In genomic region chr13:101572809-101573590, GRCm38 (mm10) we compare ENCODE assay signal across 19 mouse cellular contexts.
DNase-seq lines count a peak whose midpoint lies in the region; ATAC-seq and TF ChIP-seq lines count a peak whose summit lies in the region.
"Had no signal": no experiment of that assay in that cellular context is flagged by ENCODE, and none has a peak within 500 bp of the region (broad histone marks: within the 10 kb centered on the region; RNA-seq: fewer than 3 reads in every experiment).

No protein-coding gene starts in this region.

- no peaks in the 10 kb centered on the region for H3K9me3 ChIP-seq in heart, embryonic 12.5 days (replicated peaks)
- no peaks in the 10 kb centered on the region for H3K9me3 ChIP-seq in liver, embryonic 11.5 days (ENCODE audit: control insufficient read depth, low read length)
- H3K9me3 ChIP-seq: embryonic facial prominence, embryonic 13.5 days; forebrain, embryonic 15.5 days; hindbrain, embryonic 13.5 days; lung, embryonic 15.5 days; midbrain, embryonic 10.5 days had no signal

- no peaks in the 10 kb centered on the region for H3K36me3 ChIP-seq in heart, embryonic 12.5 days
- no peaks in the 10 kb centered on the region for H3K36me3 ChIP-seq in liver, embryonic 11.5 days (ENCODE audit: control insufficient read depth, insufficient read depth, low read length)
- H3K36me3 ChIP-seq: embryonic facial prominence, embryonic 13.5 days; forebrain, embryonic 15.5 days; hindbrain, embryonic 13.5 days; lung, embryonic 15.5 days; midbrain, embryonic 10.5 days had no signal

- WGBS in heart, embryonic 12.5 days = 29% methylated on average over 6 of the region's 6 CpGs
- WGBS in liver, embryonic 11.5 days = 29% methylated on average over 6 of the region's 6 CpGs

- H3K27ac ChIP-seq in heart, embryonic 12.5 days (ENCODE audit: poor library complexity, severe bottlenecking) = no peak overlapping the region
- peak overlapping the region; percentile 74 for H3K27ac ChIP-seq in liver, embryonic 11.5 days (ENCODE audit: low read depth, low read length)
- no peak overlapping the region for H3K27ac ChIP-seq in layer of hippocampus, adult 2 months
- H3K27ac ChIP-seq: embryonic facial prominence, embryonic 13.5 days; forebrain, embryonic 15.5 days; hindbrain, embryonic 13.5 days; lung, embryonic 15.5 days; midbrain, embryonic 10.5 days had no signal

- peak; percentile 94 for ATAC-seq in heart, embryonic 12.5 days (ENCODE audit: insufficient number of reproducible peaks, low FRiP score)
- peak; percentile 100 for ATAC-seq in liver, embryonic 11.5 days (replicated peaks; ENCODE audit: low FRiP score)
- ATAC-seq: activated CD4-positive, CD25-positive, alpha-beta regulatory T cell, adult 4 months; forebrain, embryonic 15.5 days had no signal

- H3K27me3 ChIP-seq in heart, embryonic 12.5 days (replicated peaks) = no peaks in the 10 kb centered on the region
- no peaks in the 10 kb centered on the region for H3K27me3 ChIP-seq in liver, embryonic 11.5 days (replicated peaks; ENCODE audit: control insufficient read depth, insufficient read depth, low read length)
- H3K27me3 ChIP-seq: embryonic facial prominence, embryonic 13.5 days; forebrain, embryonic 15.5 days; hindbrain, embryonic 13.5 days; lung, embryonic 15.5 days had no signal

- H3K4me1 ChIP-seq in heart, embryonic 12.5 days (replicated peaks) = peaks cover 17% of the 10 kb centered on the region
- H3K4me1 ChIP-seq in liver, embryonic 11.5 days (replicated peaks; ENCODE audit: control insufficient read depth, insufficient read depth, low read length) = peaks cover 18% of the 10 kb centered on the region
- H3K4me1 ChIP-seq: embryonic facial prominence, embryonic 13.5 days; lung, embryonic 15.5 days had no signal

- no peak overlapping the region for H3K9ac ChIP-seq in heart, embryonic 12.5 days
- no peak overlapping the region for H3K9ac ChIP-seq in liver, embryonic 11.5 days (ENCODE audit: low read depth, low read length)
- H3K9ac ChIP-seq: embryonic facial prominence, embryonic 13.5 days; forebrain, embryonic 15.5 days; hindbrain, embryonic 13.5 days; lung, embryonic 15.5 days had no signal

- H3K4me2 ChIP-seq in heart, embryonic 12.5 days = no peak overlapping the region
- peak overlapping the region; percentile 38 for H3K4me2 ChIP-seq in liver, embryonic 11.5 days
- H3K4me2 ChIP-seq: embryonic facial prominence, embryonic 13.5 days; forebrain, embryonic 15.5 days; hindbrain, embryonic 13.5 days; lung, embryonic 15.5 days had no signal

- H3K4me3 ChIP-seq in heart, embryonic 12.5 days = no peak overlapping the region
- no peak overlapping the region for H3K4me3 ChIP-seq in liver, embryonic 11.5 days (ENCODE audit: low read depth, low read length)
- H3K4me3 ChIP-seq in layer of hippocampus, adult 2 months = no peak overlapping the region
- H3K4me3 ChIP-seq: embryonic facial prominence, embryonic 13.5 days; forebrain, embryonic 15.5 days; hindbrain, embryonic 13.5 days; lung, embryonic 15.5 days; midbrain, embryonic 10.5 days; myocyte had no signal

- no peak for TF ChIP-seq CTCF in layer of hippocampus, adult 2 months (conservative IDR thresholded peaks at IDR 0.05)

- intact Hi-C loops in left cerebral cortex, postnatal 36 days (cut with DNase I) = no loop called here
- intact Hi-C loops in left cerebral cortex, postnatal 25 days (cut with DNase I) = no loop called here

- no peak for DNase-seq in heart, postnatal 4 days
- peak; percentile 84 for DNase-seq in c-Kit-negative CD71-positive TER-119-positive erythroid progenitor cells, embryonic 14.5 days (ENCODE audit: low read depth, low spot score)
- no peak for DNase-seq in liver, embryonic 11.5 days (ENCODE audit: low spot score)
- peak; percentile 44 to 78 for DNase-seq in spleen, postnatal 10 days (ENCODE audit: low spot score in 2 of 2)
- DNase-seq in left cerebral cortex, postnatal 36 days (ENCODE audit: low spot score in 2 of 2) = no peak
- DNase-seq in left cerebral cortex, postnatal 25 days (ENCODE audit: low spot score in 2 of 2) = no peak
- no peak for DNase-seq in layer of hippocampus, adult 2 months (ENCODE audit: low spot score in 2 of 2)
- DNase-seq: cerebellum, adult 9-11 months; gastrocnemius, postnatal 14 days; kidney, adult 8-10 months; thymus, postnatal 25 days had no signal

Comparison
In these comparisons a context has a peak if more than half of its experiments do, and no peak if none do; other contexts are left out.
1. DNase-seq: peak in c-Kit-negative CD71-positive TER-119-positive erythroid progenitor cells, embryonic 14.5 days (single experiment) and spleen, postnatal 10 days (2 of 2); none in heart, postnatal 4 days (single experiment), liver, embryonic 11.5 days (single experiment), left cerebral cortex, postnatal 36 days (0 of 2), left cerebral cortex, postnatal 25 days (0 of 2) and layer of hippocampus, adult 2 months (0 of 2).